Mouse (Mus musculus): ENCODE measurements around the gene Ptn. TPM values are rescaled to one million over a fixed set of nuclear protein-coding genes. Genes with fewer than 3 reads are reported as not detected.

Gene Ptn
- 10 to 100 TPM; 48.4 to 57.8 TPM for total RNA-seq (2021)
- long read RNA-seq, experiment 1, transcript Ptn-201 (5 exons, 1,614 nt) = major isoform, 48 of 53 reads
- long read RNA-seq, experiment 1, partial matches to known transcripts = 1 of 53 reads
- long read RNA-seq, experiment 1, other reads (novel, unspliced or antisense) = 3 of 53 reads
- long read RNA-seq, experiment 2, transcript Ptn-201 (5 exons, 1,614 nt) = major isoform, 46 of 47 reads
- long read RNA-seq, experiment 2, partial matches to known transcripts = 1 of 47 reads
- long read RNA-seq, experiment 2, other reads (novel, unspliced or antisense) = 0 of 47 reads

DNA sequence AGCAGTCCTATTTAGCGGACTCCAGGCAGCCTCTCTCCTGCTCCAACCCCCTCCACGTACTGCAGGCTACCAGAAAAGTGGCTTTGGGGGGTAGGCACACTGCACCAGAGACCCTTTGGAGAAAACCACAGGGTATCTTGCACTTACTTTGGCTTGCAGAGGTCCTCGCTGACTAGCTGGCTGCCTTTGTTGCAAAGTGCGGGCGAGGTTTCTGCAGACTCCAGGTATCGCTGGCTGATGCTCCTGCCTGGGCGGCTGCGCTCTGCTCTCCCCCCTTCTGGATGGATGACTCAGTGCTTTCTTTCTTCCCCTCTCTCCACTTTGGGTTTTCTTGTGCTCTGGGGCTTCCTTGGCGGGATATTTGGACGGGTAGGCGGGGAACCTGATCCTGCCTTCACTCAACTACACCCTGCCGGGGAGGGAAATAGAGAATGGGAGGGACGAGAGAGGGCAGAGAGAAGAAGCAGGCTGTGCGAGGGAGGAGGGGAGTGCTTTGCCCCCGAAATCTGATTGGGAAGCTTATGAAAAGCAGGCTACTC, at the start of gene Ptn:
TSS of gene Ptn (minus strand) at position 474 of the 539 bp plus-strand sequence.
- peak; percentile 18 for DNase-seq

DNA sequence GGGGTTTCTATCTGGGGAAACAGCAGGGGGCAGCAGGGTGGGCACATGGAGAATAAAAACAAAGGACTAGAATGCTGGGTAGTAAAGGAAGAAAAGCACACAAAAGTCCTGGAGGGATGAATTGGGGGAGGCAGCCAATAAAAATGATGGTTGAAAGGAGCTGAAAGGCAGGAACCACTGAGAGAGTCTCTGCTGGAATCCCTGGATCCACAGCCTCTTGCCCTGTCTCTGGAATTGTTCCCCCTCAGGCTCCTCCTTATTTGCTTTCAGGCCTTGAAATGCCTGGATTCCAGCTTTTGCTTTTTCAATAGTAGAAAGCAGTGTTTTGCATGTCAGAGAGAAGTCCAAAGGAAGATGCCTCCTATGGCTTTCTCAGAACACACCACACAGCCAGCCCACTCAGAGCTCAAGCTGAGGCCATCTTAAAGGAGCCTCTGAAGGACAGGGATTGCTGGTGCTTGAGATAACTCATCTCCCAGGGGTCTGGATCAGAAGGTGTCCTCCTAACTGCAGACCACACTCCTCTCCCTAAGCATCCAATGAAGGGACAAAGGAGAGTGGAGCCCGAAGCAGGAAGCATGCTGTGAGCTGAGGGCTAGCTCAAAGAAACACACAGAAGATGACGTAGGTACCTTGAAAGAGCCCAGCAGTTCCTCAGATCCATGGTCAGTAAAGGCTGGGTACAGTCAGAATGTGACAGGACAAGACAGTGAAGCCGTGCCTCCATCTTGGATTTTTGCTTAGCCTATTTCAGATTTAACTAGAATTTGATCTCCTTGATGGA, 48.4 kb upstream of the Ptn start:
- DNase-seq = no peak

GRCm38 (mm10) chr6:36857627-36858257, 47.7 kb upstream of the Ptn start:
- DNase-seq = no peak

DNA sequence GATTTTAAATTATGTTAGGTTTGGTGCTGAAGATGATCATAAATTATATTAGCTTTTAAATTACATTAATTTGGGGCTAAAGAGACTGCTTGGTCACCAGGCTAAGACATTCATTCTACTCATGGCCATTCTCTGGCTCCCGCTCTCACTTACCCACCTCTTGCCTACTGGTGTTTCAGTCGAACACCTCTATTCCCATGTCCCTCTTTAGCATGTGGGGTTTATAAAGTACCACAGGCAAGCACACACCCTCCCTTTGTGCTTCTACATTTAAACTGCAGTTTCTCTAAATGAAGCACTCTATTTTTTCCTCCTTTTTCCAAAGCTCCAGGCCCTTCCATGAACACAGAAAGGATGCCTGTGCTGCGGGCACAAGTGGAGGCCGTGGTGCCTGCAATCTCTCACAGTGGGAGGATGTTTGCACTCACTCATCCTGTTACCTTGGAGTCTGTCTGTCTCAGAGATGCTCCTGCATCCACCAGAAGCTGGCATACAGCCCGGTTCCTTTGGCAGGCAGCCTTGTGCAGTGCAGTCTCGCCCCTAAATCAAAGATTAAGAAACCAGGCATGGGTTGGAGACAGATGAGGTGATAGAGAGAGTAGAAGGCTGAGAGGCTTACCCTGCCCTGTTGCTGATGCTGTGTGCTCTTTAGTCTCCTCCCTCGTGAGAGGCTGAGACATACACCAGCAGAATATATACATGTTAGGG, 40.6 kb upstream of the Ptn start:
- peak; percentile 59 for DNase-seq

DNA sequence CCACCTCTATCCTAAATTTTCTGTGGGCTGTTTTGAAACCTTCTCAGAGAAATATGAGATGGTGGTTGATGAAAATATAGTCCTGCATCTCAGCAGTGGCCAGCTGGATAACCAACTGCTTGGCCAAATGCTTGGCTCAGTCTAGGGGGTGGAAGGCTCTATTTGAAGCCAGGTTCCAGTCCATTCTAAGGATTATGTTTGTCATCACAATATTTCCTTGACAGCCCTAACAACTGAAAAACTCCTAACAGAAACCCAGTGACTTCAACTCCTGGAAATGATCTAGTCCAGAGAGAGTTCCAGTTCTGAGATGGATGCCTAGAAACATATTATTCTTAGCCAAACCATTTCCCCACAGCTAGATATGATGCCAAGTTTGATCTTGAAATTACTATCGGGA, 35.3 kb upstream of the Ptn start:
- DNase-seq = no peak

DNA sequence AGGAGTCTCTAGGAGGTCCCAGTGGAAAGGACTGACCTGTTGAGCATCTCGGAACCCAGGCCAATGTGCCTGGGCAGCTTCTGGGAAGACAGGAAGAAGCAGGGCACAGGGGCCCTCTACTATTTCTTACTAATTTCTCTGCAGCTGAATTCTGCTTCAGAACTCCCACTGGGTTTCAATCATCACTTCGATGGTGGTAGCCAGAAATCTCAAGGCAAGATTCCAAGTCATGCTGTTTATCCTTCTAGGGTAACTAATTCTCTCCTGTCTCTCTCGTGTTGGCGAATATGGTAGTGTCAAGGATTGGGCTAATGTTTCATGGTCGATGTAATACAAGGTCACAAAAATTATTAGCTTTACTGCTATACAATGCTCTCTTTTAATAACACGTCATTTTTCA, 34.2 kb upstream of the Ptn start:
- no peak for DNase-seq

GRCm38 (mm10) chr6:36843031-36843488, 33.0 kb upstream of the Ptn start:
- no peak for DNase-seq

DNA sequence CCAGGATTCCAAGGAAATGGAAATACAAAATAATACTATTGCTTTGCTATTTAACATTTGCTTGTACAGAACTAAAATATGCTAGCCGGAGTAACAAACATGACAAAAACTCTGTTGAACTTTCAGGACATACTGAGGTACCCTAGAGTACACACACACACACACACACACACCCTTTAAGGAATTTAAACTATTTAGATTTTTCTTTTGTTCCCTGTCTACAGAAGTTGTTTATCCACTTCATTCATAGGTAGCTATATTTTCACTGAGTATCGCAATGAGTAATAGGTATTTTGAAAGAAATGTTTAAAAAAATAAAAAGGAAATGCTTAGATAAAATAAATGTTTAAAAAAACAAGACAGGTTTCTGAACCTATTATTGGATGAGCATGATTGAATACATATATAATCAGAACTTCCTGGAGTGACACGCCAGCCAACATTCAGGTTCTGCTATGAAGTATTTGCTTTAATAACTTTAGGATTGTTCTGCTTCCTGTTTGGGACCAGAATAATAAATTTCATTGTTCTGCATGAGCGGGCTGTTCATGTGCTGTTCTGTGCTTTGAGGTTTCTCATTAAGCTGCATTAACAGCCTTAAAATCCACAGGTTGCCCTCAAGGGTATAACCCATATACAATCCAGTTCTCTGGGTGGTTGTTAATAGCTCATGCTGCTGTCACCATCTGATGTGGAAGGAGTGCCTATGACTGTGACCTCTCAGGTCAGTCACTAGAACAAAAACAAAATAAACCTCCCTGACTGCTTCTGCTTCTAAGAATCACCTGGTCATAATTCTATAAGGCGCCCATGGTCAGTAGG, 32.3 kb upstream of the Ptn start:
- no peak for DNase-seq

- no peak for DNase-seq
Measured at GRCm38 (mm10) chr6:36841701-36842100, 31.7 kb upstream of the Ptn start.

DNA sequence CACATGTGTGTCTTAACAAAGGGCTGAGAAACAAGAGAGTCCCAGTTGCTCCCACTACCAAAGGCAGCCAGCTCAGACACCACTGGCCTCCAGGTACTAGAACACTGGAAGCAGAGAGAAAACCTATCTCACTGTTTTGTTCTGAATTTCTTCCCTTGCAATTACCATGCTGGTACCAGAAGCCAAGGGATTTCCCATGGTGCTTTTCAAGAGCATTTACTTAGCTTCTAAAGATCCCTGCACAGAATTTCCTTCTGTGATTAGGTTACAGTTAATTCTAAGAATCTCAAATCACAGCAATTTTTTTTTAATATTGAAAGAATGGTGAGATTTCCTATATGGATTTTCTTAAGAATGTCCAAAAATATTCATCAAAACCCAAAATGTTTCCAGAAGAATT, 31.2 kb upstream of the Ptn start:
- DNase-seq = no peak

DNA sequence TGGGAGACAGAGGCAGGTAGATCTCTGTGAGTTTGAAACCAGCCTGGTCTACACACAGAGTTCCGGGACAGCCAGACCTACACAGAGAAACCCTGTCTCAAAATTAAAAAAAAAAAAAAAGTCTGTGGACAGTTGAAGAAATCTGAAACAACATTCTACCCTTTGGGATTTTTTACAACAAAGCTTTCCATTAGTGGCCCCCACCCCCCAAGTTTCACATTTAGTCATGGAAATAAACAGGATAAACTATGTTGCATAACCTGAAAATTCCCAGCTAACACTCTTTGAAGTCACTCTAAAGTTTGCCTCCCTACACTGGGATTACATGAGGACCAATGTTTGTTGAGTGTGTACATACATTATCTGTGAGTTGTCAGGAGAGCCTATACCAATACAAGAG, 28.7 kb upstream of the Ptn start:
- DNase-seq = no peak

GRCm38 (mm10) chr6:36835351-36835750, 25.3 kb upstream of the Ptn start:
- DNase-seq = no peak

DNA sequence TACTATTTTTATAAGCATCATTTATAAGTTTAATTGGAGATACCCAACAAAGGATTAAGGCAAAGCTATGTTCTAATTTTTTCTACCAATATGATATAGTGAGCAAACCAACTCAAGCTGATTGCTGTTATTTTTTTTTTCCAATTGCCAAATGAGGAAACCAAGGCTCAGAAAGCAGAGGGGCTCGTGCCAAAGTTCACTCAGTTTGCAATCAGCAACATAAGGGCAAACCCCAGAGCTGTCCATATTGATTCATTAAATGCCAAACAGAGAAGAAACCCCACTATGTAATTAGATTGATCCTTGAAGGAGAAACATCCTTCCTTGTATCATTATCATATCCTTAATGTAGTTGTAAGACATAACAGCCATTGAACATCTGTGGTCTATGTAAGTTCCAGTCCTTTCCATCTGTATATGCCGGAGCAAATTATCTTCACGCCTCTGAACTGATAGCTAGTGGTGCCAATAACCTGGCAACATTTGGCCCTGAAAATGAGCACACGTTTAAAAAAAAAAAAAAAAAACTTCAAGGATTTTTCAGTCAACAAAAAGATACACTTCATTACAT, 24.8 kb upstream of the Ptn start:
- no peak for DNase-seq

DNA sequence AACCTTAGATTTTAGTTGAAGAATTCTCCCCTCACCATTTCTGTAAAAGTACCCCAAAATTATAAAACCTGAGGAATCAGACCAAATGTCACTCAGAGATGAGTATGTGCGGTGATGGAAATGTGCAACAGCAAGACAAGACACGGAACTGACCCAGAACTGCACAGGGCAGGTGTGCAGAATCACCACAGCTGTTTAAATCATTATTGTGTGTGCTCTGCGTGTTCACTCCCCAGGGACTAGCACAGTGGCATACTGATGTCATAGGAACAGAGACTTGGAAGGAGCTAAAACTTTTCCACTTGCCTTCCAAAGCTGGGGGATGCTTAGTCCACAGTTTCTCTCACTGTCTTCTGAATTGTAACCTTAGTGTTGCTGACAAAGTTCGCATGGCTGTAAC, 22.7 kb upstream of the Ptn start:
- DNase-seq = no peak

- no peak for DNase-seq
Measured at GRCm38 (mm10) chr6:36832207-36832606, 22.2 kb upstream of the Ptn start.

DNA sequence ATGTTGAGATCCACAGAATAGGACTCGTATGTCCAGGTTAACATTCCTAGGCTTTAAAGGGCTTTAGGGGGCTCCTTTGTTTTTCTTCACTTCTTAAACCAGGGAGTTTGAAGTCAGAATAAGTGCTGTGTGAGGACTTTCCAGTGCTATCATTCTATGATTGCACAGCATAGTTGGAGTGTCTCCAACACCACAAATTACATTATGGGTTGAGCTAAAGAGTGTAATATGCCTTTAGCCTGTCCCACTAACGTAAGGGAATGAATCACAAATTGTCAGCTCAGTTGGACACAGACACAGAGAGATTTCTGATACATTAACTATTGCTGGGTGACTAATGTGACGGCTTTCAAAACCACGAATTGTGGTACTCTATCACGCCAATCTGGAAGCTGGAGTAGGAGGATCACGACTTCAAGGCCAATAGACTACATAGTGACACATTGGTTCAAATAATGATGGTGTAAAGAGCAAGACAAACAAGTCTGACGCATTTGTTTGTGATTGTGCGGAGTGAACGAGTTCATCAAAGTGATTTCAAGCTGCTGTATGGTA, 20.4 kb upstream of the Ptn start:
- DNase-seq = no peak

DNA sequence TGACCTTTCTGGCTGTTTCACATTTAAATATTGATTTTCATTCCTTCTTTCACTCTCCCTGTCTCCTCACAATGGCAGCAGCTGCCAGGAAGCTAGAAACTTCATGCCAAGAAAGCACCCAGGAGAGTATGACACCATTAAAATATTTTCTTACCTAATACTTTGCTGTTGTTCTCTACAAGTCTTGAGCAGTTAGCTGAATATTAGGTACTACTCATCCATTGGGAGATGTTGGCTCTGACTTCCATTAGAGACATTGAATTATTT, 9.7 kb upstream of the Ptn start:
- no peak for DNase-seq

GRCm38 (mm10) chr6:36819019-36819783, 9.2 kb upstream of the Ptn start:
- DNase-seq = peak; percentile 89

DNA sequence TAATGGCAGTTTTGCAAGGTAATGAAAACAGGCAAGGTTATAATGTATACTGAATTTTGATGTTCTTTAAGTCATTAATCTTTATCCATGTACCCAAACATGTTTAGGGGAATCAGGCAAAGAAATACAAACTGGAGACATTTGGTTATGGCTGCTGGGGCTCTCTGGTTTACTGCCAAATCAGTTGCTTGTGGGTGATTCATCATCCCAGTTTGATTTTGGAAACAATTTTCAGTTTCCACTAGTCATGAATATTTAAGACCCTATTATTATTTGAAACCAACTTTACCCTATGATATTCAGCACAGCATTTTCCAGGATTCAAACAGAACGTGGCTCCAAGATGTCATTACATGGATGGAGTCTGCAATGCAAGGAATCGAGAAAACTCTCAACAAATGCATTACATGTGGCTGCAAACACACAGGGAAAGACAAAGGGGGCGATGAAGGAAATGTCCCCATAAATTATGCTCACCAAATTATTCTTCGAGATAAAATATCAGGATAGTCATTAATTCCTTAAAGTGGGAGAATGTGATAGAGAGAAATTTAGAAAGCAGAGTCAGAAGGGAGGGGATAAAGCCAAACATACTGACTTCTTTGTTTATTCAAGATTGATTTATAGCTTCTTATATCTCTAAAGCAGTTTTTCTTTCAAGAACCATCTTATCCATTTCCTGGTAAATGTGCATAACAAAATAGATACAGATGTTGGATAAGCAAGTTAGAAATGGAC, 8.4 kb upstream of the Ptn start:
- no peak for DNase-seq

GRCm38 (mm10) chr6:36816666-36817065, 6.6 kb upstream of the Ptn start:
- no peak for DNase-seq
